In the genomic region with DNA sequence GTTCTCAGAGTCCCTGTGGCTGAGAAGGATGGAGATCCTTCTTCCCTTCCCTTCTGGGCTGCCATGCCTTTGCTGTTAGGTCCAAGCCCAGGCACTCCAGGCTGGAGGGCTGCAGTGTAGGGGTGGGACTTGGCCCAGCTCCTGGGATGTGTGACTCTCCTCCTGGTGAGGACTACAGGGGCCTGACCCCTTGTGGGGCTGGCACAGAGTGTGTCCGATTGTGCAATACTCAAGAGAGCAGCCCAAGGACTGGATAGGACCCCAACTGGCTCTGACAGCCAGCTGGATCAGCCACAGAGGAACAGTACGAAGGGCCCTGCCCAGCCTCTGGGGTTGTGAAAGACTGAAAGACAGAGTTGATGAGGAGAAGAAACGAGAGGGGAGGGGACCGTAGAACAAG, we compare ENCODE assay signal across 8 mouse cellular contexts. TPM values are rescaled to one million over a fixed set of nuclear protein-coding genes. Genes with fewer than 3 reads are reported as not detected.
DNase-seq lines count a peak whose midpoint lies in the region; ATAC-seq lines count a peak whose summit lies in the region.

No protein-coding gene starts in this region.

- ATAC-seq in liver, embryonic 11.5 days (replicated peaks; ENCODE audit: low FRiP score), result 0 out of 2 replicates have a peak, but pooled peaks have one; percentile 37
- ATAC-seq in granulocyte monocyte progenitor cell, adult 5-6 weeks (replicated peaks; ENCODE audit: poor library complexity, severe bottlenecking), result peak; percentile 79
- peak; percentile 62 for ATAC-seq in liver, embryonic 16.5 days (ENCODE audit: low read depth)
- no peak for ATAC-seq in frontal cortex, adult (ENCODE audit: low TSS enrichment)

- H3K9ac ChIP-seq in liver, embryonic 11.5 days (ENCODE audit: low read depth, low read length), result no peak overlapping the region
- no peak overlapping the region for H3K9ac ChIP-seq in liver, embryonic 16.5 days (ENCODE audit: low read depth, low read length)

- 28% methylated on average over 4 of the region's 4 CpGs for WGBS in liver, embryonic 11.5 days
- 22% methylated on average over 4 of the region's 4 CpGs for WGBS in liver, embryonic 16.5 days (ENCODE audit: insufficient replicate concordance)

- no peak for DNase-seq in liver, embryonic 11.5 days (ENCODE audit: low spot score)
- DNase-seq in liver, result no peak
- peak; percentile 71 for DNase-seq in urinary bladder, postnatal 25 days (ENCODE audit: low spot score)
- DNase-seq in spleen, adult 18-20 months, result no peak
- DNase-seq in embryo, embryonic 10.5 days (ENCODE audit: low spot score), result no peak

- peaks cover 51% of the 10 kb centered on the region for H3K27me3 ChIP-seq in liver, embryonic 11.5 days (replicated peaks; ENCODE audit: control insufficient read depth, insufficient read depth, low read length)
- peaks cover 29% of the 10 kb centered on the region for H3K27me3 ChIP-seq in liver, embryonic 16.5 days (ENCODE audit: control insufficient read depth, insufficient read depth, low read depth, low read length)

- no peak overlapping the region for H3K4me2 ChIP-seq in liver, embryonic 11.5 days
- H3K4me2 ChIP-seq in liver, embryonic 16.5 days (ENCODE audit: low read depth, low read length), result no peak overlapping the region

- H3K9me3 ChIP-seq in liver, embryonic 11.5 days (ENCODE audit: control insufficient read depth, low read length), result no peaks in the 10 kb centered on the region
- no peaks in the 10 kb centered on the region for H3K9me3 ChIP-seq in liver, embryonic 16.5 days (replicated peaks; ENCODE audit: control insufficient read depth, low read length)

- H3K36me3 ChIP-seq in liver, embryonic 11.5 days (ENCODE audit: control insufficient read depth, insufficient read depth, low read length), result no peaks in the 10 kb centered on the region
- H3K36me3 ChIP-seq in liver, embryonic 16.5 days (ENCODE audit: control insufficient read depth, insufficient read depth), result no peaks in the 10 kb centered on the region

- no peak overlapping the region for H3K4me3 ChIP-seq in liver, embryonic 11.5 days (ENCODE audit: low read depth, low read length)
- no peak overlapping the region for H3K4me3 ChIP-seq in liver, embryonic 16.5 days (ENCODE audit: low read depth, low read length)

- no peak overlapping the region for H3K27ac ChIP-seq in liver, embryonic 11.5 days (ENCODE audit: low read depth, low read length)
- H3K27ac ChIP-seq in liver, embryonic 16.5 days (ENCODE audit: low read length), result no peak overlapping the region

- H3K4me1 ChIP-seq in liver, embryonic 11.5 days (replicated peaks; ENCODE audit: control insufficient read depth, insufficient read depth, low read length), result peaks cover 4% of the 10 kb centered on the region; the same call in 1 of the 2 replicates
- H3K4me1 ChIP-seq in liver, embryonic 16.5 days (ENCODE audit: control insufficient read depth, low read depth, low read length), result no peaks in the 10 kb centered on the region; the same call in 1 of the 2 replicates

RNA-seq across cellular contexts. Expression of a gene that starts 1.5 kb away (rescaled TPM):
- polyA plus RNA-seq in liver, embryonic 11.5 days (2014; fragmentation: Nextera tagmentation; extraction: Ambion mirVana), result 0.83 and 1.1 TPM in 2 replicates
- total RNA-seq in granulocyte monocyte progenitor cell, adult 5-6 weeks (2014; fragmentation: Nextera tagmentation), result not detected in 2 replicates
- not detected in 2 replicates for total RNA-seq in granulocyte monocyte progenitor cell, adult 5-6 weeks (2017)
- polyA plus RNA-seq in liver, embryonic 16.5 days (2015; fragmentation: Nextera tagmentation; extraction: Ambion mirVana), result 0.53 and 0.65 TPM in 2 replicates

RNA-seq across cellular contexts. Expression of a gene that starts 16.1 kb away (rescaled TPM):
- polyA plus RNA-seq in liver, embryonic 11.5 days (2014; fragmentation: Nextera tagmentation; extraction: Ambion mirVana), result not detected in 2 replicates
- not detected in 2 replicates for total RNA-seq in granulocyte monocyte progenitor cell, adult 5-6 weeks (2014; fragmentation: Nextera tagmentation)
- total RNA-seq in granulocyte monocyte progenitor cell, adult 5-6 weeks (2017), result not detected in 2 replicates
- polyA plus RNA-seq in liver, embryonic 16.5 days (2015; fragmentation: Nextera tagmentation; extraction: Ambion mirVana), result 0.04 and 0.05 TPM in 2 replicates
